Mouse (Mus musculus) CH12.LX (cell line): Measurements from ENCODE around the gene Slit2. TPM values are rescaled to one million over a fixed set of nuclear protein-coding genes. Genes with fewer than 3 reads are reported as not detected.

Experiments used
- DNase-seq: peaks from one replicate; pipeline ENCODE4 v3.0.0-alpha.2; 2013; ENCODE audit errors: extremely low read depth
- H3K27ac ChIP-seq: 2 replicates; pipeline ENCODE4 v1.5.1; 2012; ENCODE audit warnings: low read depth, mild to moderate bottlenecking, control low read depth, moderate library complexity; ENCODE audit not compliant: insufficient read depth
- H3K27me3 ChIP-seq: replicated peaks from 2 replicates; pipeline ENCODE3; 2012; ENCODE audit warnings: inconsistent platforms
- H3K36me3 ChIP-seq, 2 experiments: replicated peaks in 1 of 2; 2 replicates each; pipeline versions ENCODE3 to v1.6.1; 2012; ENCODE audit warnings: inconsistent platforms in 1 of 2, low read length in 1 of 2, mild to moderate bottlenecking in 1 of 2, mixed read lengths in 1 of 2, moderate library complexity in 1 of 2; ENCODE audit not compliant: control insufficient read depth in 1 of 2, insufficient read depth in 1 of 2
- H3K4me1 ChIP-seq, 2 experiments: 2 replicates each; pipeline ENCODE4 v1.6.1; 2012; ENCODE audit warnings: inconsistent platforms in 1 of 2, moderate library complexity in 1 of 2; ENCODE audit not compliant: insufficient read depth in 2 of 2, control insufficient read depth in 1 of 2
- H3K4me2 ChIP-seq: 2 replicates; pipeline ENCODE4 v1.6.1; 2012; ENCODE audit warnings: low read depth, mild to moderate bottlenecking, control low read depth; ENCODE audit not compliant: poor library complexity, insufficient read depth, severe bottlenecking
- H3K4me3 ChIP-seq, 3 experiments: fragments of 150-350 bp in 1 of 3; sonication (generic) in 1 of 3; replicated peaks in 1 of 3; 2 replicates each; pipeline versions ENCODE3 to v1.5.1; 2011 to 2012; ENCODE audit warnings: low read depth in 2 of 3, low read length in 2 of 3, mild to moderate bottlenecking in 2 of 3, moderate library complexity in 2 of 3, control low read depth in 1 of 3, improper control_type of control experiment in 1 of 3, inconsistent platforms in 1 of 3, mixed read lengths in 1 of 3; ENCODE audit not compliant: poor library complexity in 1 of 3
- H3K79me2 ChIP-seq: replicated peaks from 2 replicates; pipeline ENCODE4 v1.6.1; 2012; ENCODE audit warnings: mild to moderate bottlenecking, moderate library complexity; ENCODE audit not compliant: control insufficient read depth, poor library complexity, insufficient read depth, severe bottlenecking; ENCODE audit errors: extremely low read depth
- H3K9ac ChIP-seq: 2 replicates; pipeline ENCODE4 v1.6.1; 2012; ENCODE audit warnings: low read depth, mild to moderate bottlenecking, control low read depth, moderate library complexity; ENCODE audit not compliant: insufficient read depth
- H3K9me3 ChIP-seq: replicated peaks from 2 replicates; pipeline ENCODE3; 2012; ENCODE audit warnings: low read length, inconsistent platforms, mixed read lengths
- BHLHE40 ChIP-seq: IDR thresholded peaks from 2 replicates; pipeline ENCODE4 v1.6.1; 2011; ENCODE audit warnings: mild to moderate bottlenecking, low read depth, low read length, improper control_type of control experiment
- CHD1 ChIP-seq: IDR thresholded peaks from 2 replicates; pipeline ENCODE4 v1.6.1; 2012; ENCODE audit warnings: low read depth, low read length, improper control_type of control experiment, inconsistent platforms
- CHD2 ChIP-seq: IDR thresholded peaks from 2 replicates; pipeline ENCODE4 v1.6.1; 2011; ENCODE audit warnings: low read length, improper control_type of control experiment
- CTCF ChIP-seq, 2 experiments: IDR thresholded peaks in 1 of 2; conservative IDR thresholded peaks in 1 of 2; 2 replicates each; pipeline ENCODE4 v1.5.1; 2011 to 2012; ENCODE audit warnings: low read depth in 2 of 2, low read length in 2 of 2, improper control_type of control experiment in 1 of 2, inconsistent platforms in 1 of 2, mild to moderate bottlenecking in 1 of 2, moderate library complexity in 1 of 2
- E2F4 ChIP-seq: IDR thresholded peaks from 2 replicates; pipeline ENCODE4 v1.6.1; 2011; ENCODE audit warnings: low read depth, low read length, improper control_type of control experiment; ENCODE audit not compliant: insufficient replicate concordance
- ELF1 ChIP-seq: IDR thresholded peaks from 2 replicates; pipeline ENCODE4 v1.6.1; 2014; ENCODE audit warnings: low read depth, mild to moderate bottlenecking, inconsistent platforms, low read length, improper control_type of control experiment
- EP300 ChIP-seq: IDR thresholded peaks from 2 replicates; pipeline ENCODE4 v1.6.1; 2011; ENCODE audit warnings: low read length, improper control_type of control experiment
- ETS1 ChIP-seq: conservative IDR thresholded peaks from 2 replicates; pipeline ENCODE4 v1.6.1; 2012; ENCODE audit warnings: low read depth, mild to moderate bottlenecking, inconsistent platforms, low read length, improper control_type of control experiment, moderate library complexity
- HCFC1 ChIP-seq: IDR thresholded peaks from 2 replicates; pipeline ENCODE4 v1.6.1; 2012; ENCODE audit warnings: low read depth, mild to moderate bottlenecking, inconsistent platforms, low read length, improper control_type of control experiment
- IRF4 ChIP-seq: IDR thresholded peaks from 2 replicates; pipeline ENCODE4 v1.6.1; 2014; ENCODE audit warnings: low read depth, mild to moderate bottlenecking, inconsistent platforms, low read length, improper control_type of control experiment
- JUND ChIP-seq: conservative IDR thresholded peaks from 2 replicates; pipeline ENCODE4 v1.6.1; 2011; ENCODE audit warnings: low read depth, low read length, improper control_type of control experiment
- MAZ ChIP-seq: IDR thresholded peaks from 2 replicates; pipeline ENCODE4 v1.6.1; 2012; ENCODE audit warnings: low read depth, mild to moderate bottlenecking, inconsistent platforms, low read length, improper control_type of control experiment, moderate library complexity
- MEF2A ChIP-seq: IDR thresholded peaks from 2 replicates; pipeline ENCODE4 v1.6.1; 2014; ENCODE audit warnings: low read depth, mild to moderate bottlenecking, inconsistent platforms, low read length, improper control_type of control experiment, borderline replicate concordance
- MXI1 ChIP-seq: IDR thresholded peaks from 2 replicates; pipeline ENCODE4 v1.6.1; 2011; ENCODE audit warnings: mild to moderate bottlenecking, low read depth, low read length, improper control_type of control experiment
- MYC ChIP-seq: IDR thresholded peaks from 2 replicates; pipeline ENCODE4 v1.6.1; 2011; ENCODE audit warnings: low read depth, mild to moderate bottlenecking, improper control_type of control experiment, low read length
- NRF1 ChIP-seq: IDR thresholded peaks from 2 replicates; pipeline ENCODE4 v1.6.1; 2014; ENCODE audit warnings: low read depth, mild to moderate bottlenecking, inconsistent platforms, low read length, improper control_type of control experiment, moderate library complexity
- POLR2A ChIP-seq: IDR thresholded peaks from 2 replicates; pipeline ENCODE4 v1.6.1; 2011; ENCODE audit warnings: low read depth, mild to moderate bottlenecking, improper control_type of control experiment, low read length
- SIN3A ChIP-seq: IDR thresholded peaks from 2 replicates; pipeline ENCODE4 v1.6.1; 2012; ENCODE audit warnings: low read length, improper control_type of control experiment, inconsistent platforms
- TBP ChIP-seq: conservative IDR thresholded peaks from 2 replicates; pipeline ENCODE4 v1.6.1; 2011; ENCODE audit warnings: low read depth, low read length, improper control_type of control experiment
- USF1 ChIP-seq: IDR thresholded peaks from 2 replicates; pipeline ENCODE4 v1.6.1; 2014; ENCODE audit warnings: low read depth, mild to moderate bottlenecking, inconsistent platforms, low read length, improper control_type of control experiment
- USF2 ChIP-seq: conservative IDR thresholded peaks from 2 replicates; pipeline ENCODE4 v1.6.1; 2011; ENCODE audit warnings: low read depth, low read length, improper control_type of control experiment
- ZMIZ1 ChIP-seq: IDR thresholded peaks from 2 replicates; pipeline ENCODE4 v1.6.1; 2012; ENCODE audit warnings: low read depth, mild to moderate bottlenecking, inconsistent platforms, low read length, improper control_type of control experiment
- ZNF384 ChIP-seq: IDR thresholded peaks from 2 replicates; pipeline ENCODE4 v1.6.1; 2012; ENCODE audit warnings: low read depth, low read length, improper control_type of control experiment, inconsistent platforms
- dilution Hi-C: fragments of 300-500 bp; cut with MboI; formaldehyde crosslinking; loops from 2 replicates; pipeline ENCODE4 v1.14.3; 2020; ENCODE audit warnings: low sequenced_read_pairs; ENCODE audit not compliant: extremely low pct_unique_long_range_greater_than_20kb, extremely low pct_ligation_motif_present
- in situ Hi-C: fragments of 300-500 bp; cut with MboI; formaldehyde crosslinking; loops from 3 replicates; pipeline ENCODE4 v1.14.3; 2019; ENCODE audit warnings: low sequenced_read_pairs, low pct_ligation_motif_present, low pct_unique_long_range_greater_than_20kb, mixed read lengths
- polyA plus RNA-seq: library from polyadenylated mRNA; unstranded; fragments of >175 nt; gene quantifications from 2 replicates; pipeline ENCODE4 v1.2.1, GENCODE M21; 2012; ENCODE audit warnings: low read depth; ENCODE audit not compliant: insufficient read length
- total RNA-seq, 2 experiments: library from RNA; depleted of rRNA; stranded (reverse); fragments of 300-350 nt in 1 of 2; fragments of >200 nt in 1 of 2; gene quantifications; 2 replicates each; pipeline ENCODE4 v1.2.3; 2012 to 2014

The Slit2 gene
- total and polyA plus RNA-seq, 3 experiments = 0.04 to 0.20 (median 0.17) TPM

- dilution Hi-C loops = no loop called here
- H3K36me3 ChIP-seq = no peaks in the 10 kb centered on the region
- no peak overlapping the region for H3K4me3 ChIP-seq
- H3K27ac ChIP-seq = no peak overlapping the region
- H3K9ac ChIP-seq = no peak overlapping the region
- no peaks in the 10 kb centered on the region for H3K27me3 ChIP-seq
- H3K79me2 ChIP-seq = no peaks in the 10 kb centered on the region
- H3K4me2 ChIP-seq = no peak overlapping the region
- no peaks in the 10 kb centered on the region for H3K9me3 ChIP-seq
- no peak for DNase-seq
- TF ChIP-seq MEF2A (no peak), POLR2A (no peak), USF2 (no peak), CTCF (conservative IDR thresholded peaks at IDR 0.05 in 1 of 2, IDR thresholded peaks at IDR 0.05 in 1 of 2; ENCODE audit: low read depth in 2 of 2, low read length in 2 of 2) (no peak), MYC (no peak), IRF4 (no peak)
- no peaks in the 10 kb centered on the region for H3K4me1 ChIP-seq
- in situ Hi-C loops = no loop called here
These were observed 318.2 kb downstream of the Slit2 start for GRCm38 (mm10) chr5:48301186-48301585.

GRCm38 (mm10) chr5:48315057-48315602 is 332.2 kb downstream of the Slit2 start:
- H3K4me2 ChIP-seq = no peak overlapping the region
- H3K9me3 ChIP-seq = no peaks in the 10 kb centered on the region
- no peak overlapping the region for H3K4me3 ChIP-seq
- H3K9ac ChIP-seq = no peak overlapping the region
- no peak for TF ChIP-seq MXI1
- TF ChIP-seq USF1 = no peak
- no peak for TF ChIP-seq MAZ
- TF ChIP-seq EP300 = no peak
- no peak for TF ChIP-seq POLR2A
- no peak for TF ChIP-seq ZMIZ1
- in situ Hi-C loops = no loop called here
- H3K27ac ChIP-seq = no peak overlapping the region
- no peaks in the 10 kb centered on the region for H3K4me1 ChIP-seq
- no peak for DNase-seq
- no peaks in the 10 kb centered on the region for H3K27me3 ChIP-seq
- dilution Hi-C loops = no loop called here
- H3K36me3 ChIP-seq = no peaks in the 10 kb centered on the region
- H3K79me2 ChIP-seq = no peaks in the 10 kb centered on the region

GRCm38 (mm10) chr5:48320597-48320996 is 337.7 kb downstream of the Slit2 start:
- no peak for DNase-seq
- Histone ChIP-seq H3K4me1 (no peaks in the 10 kb centered on the region), H3K27ac (no peak overlapping the region), H3K4me2 (no peak overlapping the region), H3K4me3 (no peak overlapping the region), H3K79me2 (no peaks in the 10 kb centered on the region), H3K9me3 (no peaks in the 10 kb centered on the region), H3K36me3 (no peaks in the 10 kb centered on the region), H3K9ac (no peak overlapping the region), H3K27me3 (no peaks in the 10 kb centered on the region)
- in situ Hi-C loops (no loop called here), dilution Hi-C loops (no loop called here)
- TF ChIP-seq TBP = no peak
- TF ChIP-seq JUND = no peak
- no peak for TF ChIP-seq SIN3A
- no peak for TF ChIP-seq MAZ
- no peak for TF ChIP-seq CHD2
- TF ChIP-seq HCFC1 = no peak
- no peak for TF ChIP-seq ZNF384
- TF ChIP-seq BHLHE40 = no peak
- no peak for TF ChIP-seq POLR2A
- TF ChIP-seq NRF1 = no peak
- no peak for TF ChIP-seq E2F4
- TF ChIP-seq CHD1 = no peak
- TF ChIP-seq ETS1 = no peak
- TF ChIP-seq MEF2A = no peak
- no peak for TF ChIP-seq CTCF (conservative IDR thresholded peaks at IDR 0.05 in 1 of 2, IDR thresholded peaks at IDR 0.05 in 1 of 2; ENCODE audit: low read depth in 2 of 2, low read length in 2 of 2)
- no peak for TF ChIP-seq ZMIZ1
- TF ChIP-seq ELF1 = no peak
